Mouse (Mus musculus) heart, postnatal 25 days (tissue): ENCODE results near the gene Chd3. TPM values are rescaled to one million over a fixed set of nuclear protein-coding genes. Genes with fewer than 3 reads are reported as not detected.
A peak's percentile ranks its signal among the peaks of the same experiment; 100 is the strongest.
"Not testable (repeated sequence)": the region's sequence is repeated elsewhere in the genome, so short reads cannot be mapped to it uniquely, and the experiment has no call there.

Experiments
- DNase-seq: peaks from one replicate; pipeline ENCODE4 v3.0.0; 2022; ENCODE audit warnings: low spot score
- intact Hi-C: fragments of 180-260 bp; cut with DNase I; formaldehyde crosslinking; loops from one replicate; pipeline ENCODE4 v1.15.1; 2025
- total RNA-seq, 2 experiments: library from RNA; stranded (reverse); gene quantifications; 2 replicates each; pipeline ENCODE4 v1.2.3; 2021

Chd3 gene
- total RNA-seq, 2 experiments from 2014 or later, result 26.4 to 27.9 TPM

GRCm38 (mm10) chr11:69395634-69396373, 26.6 kb upstream of the Chd3 start:
- DNase-seq, result peak; percentile 94
- intact Hi-C loops, result loop anchor here (5.0 kb wide), 1 partner anchor 299 kb away; the partner anchor contains the start of gene Per1

- DNase-seq, result peak; percentile 83
- intact Hi-C loops, result loop anchor here (5.0 kb wide), 1 partner anchor 298 kb away; the partner anchor contains the start of gene Per1
Observed at GRCm38 (mm10) chr11:69395235-69395633, 26.0 kb upstream of the Chd3 start, which contains the start of the genes Naa38 and Cyb5d1. Gene Naa38, plus strand, starts transcription at chr11:69395487. Gene Cyb5d1, minus strand, starts transcription at chr11:69395631.

- intact Hi-C loops, result loop anchor here (5.0 kb wide), 1 partner anchor 297 kb away; the partner anchor contains the start of gene Per1
Observed at GRCm38 (mm10) chr11:69394591-69395167, 25.5 kb upstream of the Chd3 start.

GRCm38 (mm10) chr11:69390400-69391034, 21.3 kb upstream of the Chd3 start:
- no peak for DNase-seq

More at GRCm38 (mm10) chr11:69394591-69395167, 25.5 kb upstream of the Chd3 start:
- DNase-seq, result not testable (repeated sequence)

GRCm38 (mm10) chr11:69389531-69390399, 20.6 kb upstream of the Chd3 start:
- no peak for DNase-seq
- intact Hi-C loops, result loop anchor here (1.0 to 10.0 kb wide), 4 partner anchors 57 to 195 kb away; partner anchors contain the start of gene Alox8

More at GRCm38 (mm10) chr11:69390400-69391034, 21.3 kb upstream of the Chd3 start:
- intact Hi-C loops, result loop anchor here (1.0 to 2.0 kb wide), 2 partner anchors 58 to 121 kb away; no protein-coding TSS in a partner anchor

GRCm38 (mm10) chr11:69388680-69389079, 19.5 kb upstream of the Chd3 start:
- intact Hi-C loops, result loop anchor here (1.0 to 10.0 kb wide), 2 partner anchors 116 to 194 kb away; partner anchors contain the start of gene Alox8
- DNase-seq, result no peak

GRCm38 (mm10) chr11:69386758-69387157, 17.6 kb upstream of the Chd3 start:
- intact Hi-C loops, result loop anchor here (10.0 kb wide), 1 partner anchor 192 kb away; the partner anchor contains the start of gene Alox8
- no peak for DNase-seq

GRCm38 (mm10) chr11:69384979-69385378, 15.8 kb upstream of the Chd3 start:
- intact Hi-C loops, result loop anchor here (10.0 kb wide), 1 partner anchor 190 kb away; the partner anchor contains the start of gene Alox8
- no peak for DNase-seq

GRCm38 (mm10) chr11:69382478-69383105, 13.4 kb upstream of the Chd3 start:
- no peak for DNase-seq
- intact Hi-C loops, result loop anchor here (10.0 kb wide), 1 partner anchor 188 kb away; the partner anchor contains the start of gene Alox8

GRCm38 (mm10) chr11:69381356-69381755, 12.2 kb upstream of the Chd3 start:
- intact Hi-C loops, result loop anchor here (10.0 kb wide), 1 partner anchor 187 kb away; the partner anchor contains the start of gene Alox8

GRCm38 (mm10) chr11:69379600-69379999, 10.4 kb upstream of the Chd3 start:
- intact Hi-C loops, result no loop called here
- DNase-seq, result no peak

More at GRCm38 (mm10) chr11:69381356-69381755, 12.2 kb upstream of the Chd3 start:
- DNase-seq, result no peak

- intact Hi-C loops, result no loop called here
- no peak for DNase-seq
Observed at GRCm38 (mm10) chr11:69377766-69378165, 8.6 kb upstream of the Chd3 start.

GRCm38 (mm10) chr11:69375646-69376045, 6.4 kb upstream of the Chd3 start:
- DNase-seq, result no peak
- intact Hi-C loops, result no loop called here

- no peak for DNase-seq
- intact Hi-C loops, result no loop called here
Observed at GRCm38 (mm10) chr11:69373223-69373965, 4.2 kb upstream of the Chd3 start.

GRCm38 (mm10) chr11:69372780-69373170, 3.6 kb upstream of the Chd3 start:
- DNase-seq, result no peak
- intact Hi-C loops, result no loop called here

GRCm38 (mm10) chr11:69372056-69372779, 3.0 kb upstream of the Chd3 start:
- intact Hi-C loops, result no loop called here

GRCm38 (mm10) chr11:69371601-69372000, 2.4 kb upstream of the Chd3 start:
- intact Hi-C loops, result no loop called here
- no peak for DNase-seq

More at GRCm38 (mm10) chr11:69372056-69372779, 3.0 kb upstream of the Chd3 start:
- no peak for DNase-seq
